Mouse (Mus musculus) intestine, embryonic 16.5 days (tissue): ENCODE measurements around the gene Lyrm4. TPM values are rescaled to one million over a fixed set of nuclear protein-coding genes. Genes with fewer than 3 reads are reported as not detected.

Source experiments
- ATAC-seq: fragments of 200-750 bp; cut with Nextera tagmentation; 2 replicates; pipeline ENCODE4 v1.8.0; 2017; ENCODE audit warnings: moderate TSS enrichment, moderate library complexity
- H3K27ac ChIP-seq: fragments of 300-500 bp; sonication (generic); 2 replicates; pipeline ENCODE4 v1.5.1; 2014; ENCODE audit warnings: mild to moderate bottlenecking, low read length
- H3K27me3 ChIP-seq: fragments of 300-500 bp; sonication (generic); replicated peaks from 2 replicates; pipeline ENCODE4 v1.6.1; 2014; ENCODE audit warnings: low read length, control low read depth, mixed read lengths; ENCODE audit not compliant: control insufficient read depth, insufficient read depth
- H3K36me3 ChIP-seq: fragments of 300-500 bp; sonication (generic); 2 replicates; pipeline ENCODE4 v1.6.1; 2014; ENCODE audit warnings: low read length, control low read depth; ENCODE audit not compliant: control insufficient read depth, insufficient read depth
- H3K4me1 ChIP-seq: fragments of 300-500 bp; sonication (generic); 2 replicates; pipeline ENCODE4 v1.6.1; 2014; ENCODE audit warnings: low read length, control low read depth, mixed read lengths; ENCODE audit not compliant: control insufficient read depth, insufficient read depth
- H3K4me2 ChIP-seq: fragments of 300-500 bp; sonication (generic); 2 replicates; pipeline ENCODE4 v1.6.1; 2014; ENCODE audit warnings: low read depth, low read length, control low read depth
- H3K4me3 ChIP-seq: fragments of 300-500 bp; sonication (generic); 2 replicates; pipeline ENCODE4 v1.5.1; 2014; ENCODE audit warnings: mild to moderate bottlenecking, low read length
- H3K9ac ChIP-seq: fragments of 300-500 bp; sonication (generic); 2 replicates; pipeline ENCODE4 v1.6.1; 2014; ENCODE audit warnings: low read depth, low read length
- H3K9me3 ChIP-seq: fragments of 300-500 bp; sonication (generic); 2 replicates; pipeline ENCODE4 v1.6.1; 2016; ENCODE audit warnings: low read length, control low read depth; ENCODE audit not compliant: control insufficient read depth
- WGBS: fragments of 180-500 bp; shearing (Covaris S2); extraction: QIAGEN DNeasy Blood & Tissue Kit; methylation state at CpG from one replicate; pipeline ENCODE4 v1.1.7; 2014; 5-methylcytosine and 5-hydroxymethylcytosine counted together
- polyA plus RNA-seq: library from polyadenylated mRNA; unstranded; fragments of >200 nt; fragmentation: Nextera tagmentation; extraction: Ambion mirVana; gene quantifications from 2 replicates; pipeline ENCODE4 v1.2.1, GENCODE M21; 2015

Lyrm4 gene
- polyA plus RNA-seq, 1 experiment from 2014 or later: 22.9 TPM

DNA sequence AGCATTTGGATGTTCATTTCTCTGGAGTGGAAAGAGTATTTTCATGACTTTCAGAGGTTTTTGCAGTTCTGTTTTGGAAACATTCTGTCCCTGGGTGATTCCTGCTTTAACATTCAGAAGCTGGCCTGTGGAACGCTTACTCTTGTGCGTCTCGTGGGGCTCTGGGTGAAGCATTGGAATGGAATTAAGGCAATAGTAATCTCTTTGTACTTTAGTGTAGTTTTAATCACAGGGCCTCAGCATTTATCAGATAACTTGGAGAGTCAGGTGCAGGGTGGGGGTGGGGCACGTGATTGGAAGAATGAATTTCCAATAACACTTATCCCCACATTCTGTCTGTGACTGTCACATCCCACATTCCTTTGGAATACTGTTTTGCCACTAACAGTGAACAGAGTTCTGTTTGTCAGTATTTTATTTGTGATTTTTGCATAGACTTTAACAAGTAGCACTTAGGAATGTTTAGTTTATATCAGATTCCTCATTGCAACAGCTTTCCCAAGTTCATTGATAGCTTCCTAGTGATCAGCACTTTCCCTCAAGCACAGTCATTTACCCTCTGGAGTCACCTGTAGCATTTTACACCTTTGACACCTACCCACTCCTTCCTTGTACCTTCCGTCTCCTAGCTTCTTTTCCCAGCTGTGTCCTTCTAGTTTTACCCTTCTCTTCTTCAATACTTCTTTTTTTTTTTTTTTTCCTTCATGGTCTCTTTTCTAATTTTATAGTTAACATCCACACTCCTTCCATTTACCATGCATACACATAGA is 23.1 kb upstream of the Lyrm4 start:
- Histone ChIP-seq H3K27me3 (no peaks in the 10 kb centered on the region), H3K4me2 (no peak overlapping the region; the same call in 1 of the 2 replicates), H3K27ac (no peak overlapping the region), H3K9me3 (no peaks in the 10 kb centered on the region), H3K36me3 (no peaks in the 10 kb centered on the region), H3K4me1 (peaks cover 8% of the 10 kb centered on the region; the same call in 1 of the 2 replicates), H3K9ac (no peak overlapping the region), H3K4me3 (no peak overlapping the region)
- ATAC-seq: 0 out of 2 replicates have a peak, but pooled peaks have one; percentile 55
- WGBS: 57% methylated on average over 5 of the region's 5 CpGs

GRCm38 (mm10) chr13:36139703-36140102 is 22.4 kb upstream of the Lyrm4 start:
- Histone ChIP-seq H3K4me3 (no peak overlapping the region), H3K4me2 (no peak overlapping the region), H3K4me1 (peaks cover 8% of the 10 kb centered on the region; the same call in 1 of the 2 replicates), H3K9me3 (no peaks in the 10 kb centered on the region), H3K36me3 (no peaks in the 10 kb centered on the region), H3K27me3 (no peaks in the 10 kb centered on the region), H3K9ac (no peak overlapping the region), H3K27ac (no peak overlapping the region)
- ATAC-seq: peak; percentile 60
- WGBS: 62% methylated on average over 5 of the region's 5 CpGs

- WGBS: 87% methylated on average over 5 of the region's 5 CpGs
- Histone ChIP-seq H3K27ac (no peak overlapping the region), H3K4me1 (0 out of 2 replicates have a peak, but pooled peaks cover 3% of the 10 kb centered on the region), H3K4me3 (no peak overlapping the region), H3K9ac (no peak overlapping the region), H3K36me3 (no peaks in the 10 kb centered on the region), H3K9me3 (no peaks in the 10 kb centered on the region), H3K4me2 (no peak overlapping the region), H3K27me3 (no peaks in the 10 kb centered on the region)
- no peak for ATAC-seq
These were observed 14.8 kb upstream of the Lyrm4 start for GRCm38 (mm10) chr13:36131992-36132649.

DNA sequence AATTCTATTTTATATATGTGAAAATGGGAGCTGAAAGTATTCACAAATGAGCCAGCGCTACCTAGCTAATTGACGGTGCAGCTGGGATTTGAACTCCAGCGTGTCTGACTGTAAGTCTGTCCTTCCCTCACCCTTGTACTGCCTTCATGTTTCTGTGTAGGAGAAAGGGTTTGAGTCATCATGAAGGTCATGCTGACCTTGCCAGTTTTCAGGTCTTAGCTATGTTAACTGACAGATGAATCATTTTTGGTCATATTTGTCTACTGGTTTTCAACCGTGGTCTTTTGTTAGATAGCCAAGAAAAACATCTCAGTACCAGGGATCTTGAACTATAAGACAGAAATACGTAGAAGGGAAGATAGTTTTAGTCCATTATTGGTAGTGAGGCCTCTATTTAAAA is 14.1 kb upstream of the Lyrm4 start:
- Histone ChIP-seq H3K9me3 (no peaks in the 10 kb centered on the region), H3K27me3 (no peaks in the 10 kb centered on the region), H3K9ac (no peak overlapping the region), H3K4me2 (no peak overlapping the region), H3K4me1 (0 out of 2 replicates have a peak, but pooled peaks cover 3% of the 10 kb centered on the region), H3K27ac (no peak overlapping the region), H3K36me3 (no peaks in the 10 kb centered on the region), H3K4me3 (no peak overlapping the region)
- WGBS: 94% methylated on average over 5 of the region's 5 CpGs
- no peak for ATAC-seq

GRCm38 (mm10) chr13:36129360-36130054 is 12.2 kb upstream of the Lyrm4 start:
- Histone ChIP-seq H3K9me3 (no peaks in the 10 kb centered on the region), H3K36me3 (no peaks in the 10 kb centered on the region), H3K4me2 (no peak overlapping the region), H3K4me1 (0 out of 2 replicates have a peak, but pooled peaks cover 3% of the 10 kb centered on the region), H3K4me3 (no peak overlapping the region), H3K27me3 (no peaks in the 10 kb centered on the region), H3K9ac (no peak overlapping the region), H3K27ac (no peak overlapping the region)
- ATAC-seq: no peak
- 89% methylated on average over 2 of the region's 2 CpGs for WGBS

DNA sequence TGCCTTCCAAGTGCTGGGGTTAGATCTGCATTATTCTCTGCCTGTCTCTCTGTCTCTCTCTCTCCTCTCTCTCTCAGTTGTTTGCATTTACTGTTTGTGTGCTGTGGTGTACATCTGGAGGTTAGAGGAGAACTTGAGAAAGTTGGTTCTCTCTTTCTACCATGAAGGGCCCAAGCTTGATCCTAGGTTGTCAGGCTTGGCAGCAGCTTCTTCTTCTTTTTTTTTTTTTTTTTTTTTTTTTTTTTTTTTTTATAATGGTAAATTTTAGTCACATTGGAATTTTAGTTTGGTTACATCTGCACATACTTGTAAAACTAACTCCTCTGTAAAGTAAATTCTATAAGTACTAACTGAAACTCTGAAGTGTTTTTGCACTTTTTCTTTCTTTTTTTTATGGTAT is 3.3 kb upstream of the Lyrm4 start:
- H3K27me3 ChIP-seq: no peaks in the 10 kb centered on the region
- H3K4me3 ChIP-seq: no peak overlapping the region
- H3K4me1 ChIP-seq: no peaks in the 10 kb centered on the region
- H3K27ac ChIP-seq: no peak overlapping the region
- no peak overlapping the region for H3K4me2 ChIP-seq
- H3K9me3 ChIP-seq: no peaks in the 10 kb centered on the region
- no peak for ATAC-seq
- H3K9ac ChIP-seq: no peak overlapping the region
- no peaks in the 10 kb centered on the region for H3K36me3 ChIP-seq

GRCm38 (mm10) chr13:36119684-36120083 is 2.4 kb upstream of the Lyrm4 start:
- Histone ChIP-seq H3K9me3 (no peaks in the 10 kb centered on the region), H3K27me3 (no peaks in the 10 kb centered on the region), H3K4me3 (no peak overlapping the region), H3K4me1 (no peaks in the 10 kb centered on the region), H3K27ac (no peak overlapping the region), H3K9ac (no peak overlapping the region), H3K36me3 (no peaks in the 10 kb centered on the region), H3K4me2 (no peak overlapping the region)
- WGBS: 80% methylated on average over 4 of the region's 4 CpGs
- no peak for ATAC-seq

- peak; percentile 32 for ATAC-seq
- Histone ChIP-seq H3K4me3 (peak overlapping the region; percentile 68), H3K9me3 (no peaks in the 10 kb centered on the region)
These were observed 695 bp downstream of the Lyrm4 start for GRCm38 (mm10) chr13:36116520-36117142.

GRCm38 (mm10) chr13:36113181-36113580 is 4.1 kb downstream of the Lyrm4 start:
- Histone ChIP-seq H3K9me3 (no peaks in the 10 kb centered on the region), H3K4me2 (no peak overlapping the region), H3K4me1 (no peaks in the 10 kb centered on the region), H3K36me3 (no peaks in the 10 kb centered on the region), H3K9ac (no peak overlapping the region), H3K4me3 (no peak overlapping the region), H3K27ac (no peak overlapping the region), H3K27me3 (no peaks in the 10 kb centered on the region)
- 86% methylated on average over 5 of the region's 5 CpGs for WGBS
- no peak for ATAC-seq

More at GRCm38 (mm10) chr13:36116520-36117142, 695 bp downstream of the Lyrm4 start:
- Histone ChIP-seq H3K27ac (peak overlapping the region; percentile 97), H3K9ac (peak overlapping the region; percentile 70), H3K36me3 (no peaks in the 10 kb centered on the region), H3K27me3 (no peaks in the 10 kb centered on the region), H3K4me1 (no peaks in the 10 kb centered on the region), H3K4me2 (peak overlapping the region; percentile 89)
- 6% methylated on average over 21 of the region's 21 CpGs for WGBS
